Mouse (Mus musculus): Measurements from ENCODE around the gene Fbxo34. TPM values are rescaled to one million over a fixed set of nuclear protein-coding genes. Genes with fewer than 3 reads are reported as not detected.
"Not testable (repeated sequence)": the region's sequence is repeated elsewhere in the genome, so short reads cannot be mapped to it uniquely, and the experiment has no call there.

Fbxo34 gene
- polyA plus RNA-seq, 1 experiment = not detected

- TF ChIP-seq POLR2A (IDR thresholded peaks at IDR 0.05; ENCODE audit: insufficient read depth, low read depth, low read length) = no peak
- H3K4me3 ChIP-seq (ENCODE audit: insufficient read depth, low read depth, low read length) = no peak overlapping the region
- H3K27ac ChIP-seq (ENCODE audit: insufficient read depth, low read depth, low read length) = no peak overlapping the region
- WGBS = 97% methylated on average over 2 of the region's 2 CpGs
- no peaks in the 10 kb centered on the region for H3K4me1 ChIP-seq (ENCODE audit: control insufficient read depth, insufficient read depth, low read length)
Measured at GRCm38 (mm10) chr14:47553380-47553779, 103.2 kb downstream of the Fbxo34 start.

GRCm38 (mm10) chr14:47554236-47554635 lies 104.0 kb downstream of the Fbxo34 start:
- no peaks in the 10 kb centered on the region for H3K4me1 ChIP-seq (ENCODE audit: control insufficient read depth, insufficient read depth, low read length)
- H3K27ac ChIP-seq (ENCODE audit: insufficient read depth, low read depth, low read length) = no peak overlapping the region
- 92% methylated on average over 4 of the region's 4 CpGs for WGBS
- TF ChIP-seq CTCF (IDR thresholded peaks at IDR 0.05; ENCODE audit: insufficient read depth, low read depth, low read length) (no peak), POLR2A (IDR thresholded peaks at IDR 0.05; ENCODE audit: insufficient read depth, low read depth, low read length) (no peak)
- no peak overlapping the region for H3K4me3 ChIP-seq (ENCODE audit: insufficient read depth, low read depth, low read length)

- no peak for TF ChIP-seq POLR2A (IDR thresholded peaks at IDR 0.05; ENCODE audit: insufficient read depth, low read depth, low read length)
- TF ChIP-seq CTCF (IDR thresholded peaks at IDR 0.05; ENCODE audit: insufficient read depth, low read depth, low read length) = no peak
- WGBS = 94% methylated on average over 5 of the region's 5 CpGs
- Histone ChIP-seq H3K27ac (ENCODE audit: insufficient read depth, low read depth, low read length) (no peak overlapping the region), H3K4me1 (ENCODE audit: control insufficient read depth, insufficient read depth, low read length) (no peaks in the 10 kb centered on the region), H3K4me3 (ENCODE audit: insufficient read depth, low read depth, low read length) (no peak overlapping the region)
Measured at GRCm38 (mm10) chr14:47555225-47555624, 105.0 kb downstream of the Fbxo34 start.

GRCm38 (mm10) chr14:47560714-47561113 lies 110.5 kb downstream of the Fbxo34 start:
- no peak for TF ChIP-seq POLR2A (IDR thresholded peaks at IDR 0.05; ENCODE audit: insufficient read depth, low read depth, low read length)
- Histone ChIP-seq H3K4me3 (ENCODE audit: insufficient read depth, low read depth, low read length) (no peak overlapping the region), H3K27ac (ENCODE audit: insufficient read depth, low read depth, low read length) (no peak overlapping the region), H3K4me1 (ENCODE audit: control insufficient read depth, insufficient read depth, low read length) (no peaks in the 10 kb centered on the region)
- WGBS = 95% methylated on average over 2 of the region's 2 CpGs

GRCm38 (mm10) chr14:47562530-47562929 lies 112.3 kb downstream of the Fbxo34 start:
- 96% methylated on average over 1 of the region's 1 CpGs for WGBS
- Histone ChIP-seq H3K27ac (ENCODE audit: insufficient read depth, low read depth, low read length) (no peak overlapping the region), H3K4me3 (ENCODE audit: insufficient read depth, low read depth, low read length) (no peak overlapping the region), H3K4me1 (ENCODE audit: control insufficient read depth, insufficient read depth, low read length) (no peaks in the 10 kb centered on the region)
- TF ChIP-seq CTCF (IDR thresholded peaks at IDR 0.05; ENCODE audit: insufficient read depth, low read depth, low read length) = no peak
- no peak for TF ChIP-seq POLR2A (IDR thresholded peaks at IDR 0.05; ENCODE audit: insufficient read depth, low read depth, low read length)

- 86% methylated on average over 4 of the region's 4 CpGs for WGBS
- no peak overlapping the region for H3K4me3 ChIP-seq (ENCODE audit: insufficient read depth, low read depth, low read length)
- H3K27ac ChIP-seq (ENCODE audit: insufficient read depth, low read depth, low read length) = no peak overlapping the region
- TF ChIP-seq POLR2A (IDR thresholded peaks at IDR 0.05; ENCODE audit: insufficient read depth, low read depth, low read length) (no peak), CTCF (IDR thresholded peaks at IDR 0.05; ENCODE audit: insufficient read depth, low read depth, low read length) (no peak)
- H3K4me1 ChIP-seq (ENCODE audit: control insufficient read depth, insufficient read depth, low read length) = no peaks in the 10 kb centered on the region
Measured at GRCm38 (mm10) chr14:47563106-47563505, 112.9 kb downstream of the Fbxo34 start.

- TF ChIP-seq CTCF (IDR thresholded peaks at IDR 0.05; ENCODE audit: insufficient read depth, low read depth, low read length) (no peak), POLR2A (IDR thresholded peaks at IDR 0.05; ENCODE audit: insufficient read depth, low read depth, low read length) (0 out of 2 replicates have a peak, but pooled peaks have one; percentile 27)
- no peak overlapping the region for H3K27ac ChIP-seq (ENCODE audit: insufficient read depth, low read depth, low read length)
- H3K4me1 ChIP-seq (ENCODE audit: control insufficient read depth, insufficient read depth, low read length) = peaks cover 5% of the 10 kb centered on the region; the same call in 1 of the 2 replicates
- WGBS = under 1% methylated on average over 46 of the region's 46 CpGs
- H3K4me3 ChIP-seq (ENCODE audit: insufficient read depth, low read depth, low read length) = peak overlapping the region; percentile 91
Measured at GRCm38 (mm10) chr14:47567962-47568652, 117.9 kb downstream of the Fbxo34 start.

- 80% methylated on average over 11 of the region's 11 CpGs for WGBS
- not testable (repeated sequence) for H3K4me1 ChIP-seq (ENCODE audit: control insufficient read depth, insufficient read depth, low read length); H3K4me3 ChIP-seq (ENCODE audit: insufficient read depth, low read depth, low read length); H3K27ac ChIP-seq (ENCODE audit: insufficient read depth, low read depth, low read length)
Measured at GRCm38 (mm10) chr14:47570549-47570948, 120.3 kb downstream of the Fbxo34 start, which contains the start of gene Atg14. Gene Atg14 (minus strand): TSS chr14:47570649.

GRCm38 (mm10) chr14:47572707-47573106 lies 122.5 kb downstream of the Fbxo34 start:
- 80% methylated on average over 4 of the region's 4 CpGs for WGBS
- Histone ChIP-seq H3K4me1 (ENCODE audit: control insufficient read depth, insufficient read depth, low read length) (peaks cover 5% of the 10 kb centered on the region; the same call in 1 of the 2 replicates), H3K4me3 (ENCODE audit: insufficient read depth, low read depth, low read length) (no peak overlapping the region), H3K27ac (ENCODE audit: insufficient read depth, low read depth, low read length) (no peak overlapping the region)
- TF ChIP-seq POLR2A (IDR thresholded peaks at IDR 0.05; ENCODE audit: insufficient read depth, low read depth, low read length) (no peak), CTCF (IDR thresholded peaks at IDR 0.05; ENCODE audit: insufficient read depth, low read depth, low read length) (no peak)

- TF ChIP-seq CTCF (IDR thresholded peaks at IDR 0.05; ENCODE audit: insufficient read depth, low read depth, low read length) (no peak), POLR2A (IDR thresholded peaks at IDR 0.05; ENCODE audit: insufficient read depth, low read depth, low read length) (no peak)
- 67% methylated on average over 11 of the region's 11 CpGs for WGBS
Measured at GRCm38 (mm10) chr14:47574721-47575120, 124.5 kb downstream of the Fbxo34 start.

More at GRCm38 (mm10) chr14:47574721-47575120, 124.5 kb downstream of the Fbxo34 start:
- H3K27ac ChIP-seq (ENCODE audit: insufficient read depth, low read depth, low read length) = no peak overlapping the region
- H3K4me3 ChIP-seq (ENCODE audit: insufficient read depth, low read depth, low read length) = no peak overlapping the region
- H3K4me1 ChIP-seq (ENCODE audit: control insufficient read depth, insufficient read depth, low read length) = 0 out of 2 replicates have a peak, but pooled peaks cover 2% of the 10 kb centered on the region
